Mouse (Mus musculus): ENCODE results near the gene Ttpal.

DNA sequence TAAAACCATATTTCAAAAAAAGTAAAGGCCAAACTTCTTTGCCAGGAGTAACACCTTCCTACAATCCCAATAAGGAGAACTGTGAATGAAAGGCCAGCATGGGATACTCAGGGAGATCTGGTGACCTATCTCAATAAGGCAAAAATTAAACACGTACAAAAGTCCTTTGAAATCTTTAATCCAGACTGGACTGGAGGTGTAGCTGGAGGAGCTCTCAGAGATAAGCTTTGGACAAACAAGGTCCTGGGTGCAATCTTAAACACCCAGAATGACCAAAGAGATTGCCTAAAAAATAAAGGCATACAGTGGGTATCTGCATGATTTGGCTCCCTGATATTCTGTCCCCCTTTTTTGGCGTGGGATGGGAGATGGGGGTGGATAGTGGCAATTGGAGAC lies 41.5 kb downstream of the Ttpal start:
- no peak for TF ChIP-seq POLR2A (IDR thresholded peaks at IDR 0.05; ENCODE audit: insufficient read depth, low read depth, low read length)
- no peak for TF ChIP-seq CTCF (IDR thresholded peaks at IDR 0.05; ENCODE audit: insufficient read depth, low read depth, low read length)
